7 mouse cellular contexts compared by ENCODE assay signal in genomic region chr11:90390817-90391173, GRCm38 (mm10). TPM values are rescaled to one million over a fixed set of nuclear protein-coding genes. Genes with fewer than 3 reads are reported as not detected.
A peak's percentile ranks its signal among the peaks of the same experiment; 100 is the strongest.
DNase-seq lines count a peak whose midpoint lies in the region; ATAC-seq and TF ChIP-seq lines count a peak whose summit lies in the region.

Gene Hlf (minus strand): TSS chr11:90390895.

- 1% methylated on average over 27 of the region's 40 CpGs for WGBS in embryonic facial prominence, embryonic 13.5 days
- WGBS in heart, adult 2 months = under 1% methylated on average over 40 of the region's 40 CpGs
- 1% methylated on average over 40 of the region's 40 CpGs for WGBS in kidney, adult 2 months
- under 1% methylated on average over 39 of the region's 40 CpGs for WGBS in limb, embryonic 11.5 days
- under 1% methylated on average over 40 of the region's 40 CpGs for WGBS in midbrain, embryonic 13.5 days
- WGBS in small intestine, adult 2 months = under 1% methylated on average over 39 of the region's 40 CpGs

- peak; percentile 25 for TF ChIP-seq CTCF in heart, adult 2 months (IDR thresholded peaks at IDR 0.05)
- no peak for TF ChIP-seq CTCF in kidney, adult 2 months (conservative IDR thresholded peaks at IDR 0.05; ENCODE audit: insufficient read depth, insufficient read length, low read depth, low read length)
- TF ChIP-seq CTCF in small intestine, adult 2 months (IDR thresholded peaks at IDR 0.05; ENCODE audit: extremely low read depth, insufficient read length, insufficient replicate concordance, low read depth, low read length) = no peak

- H3K4me3 ChIP-seq in embryonic facial prominence, embryonic 13.5 days = peak within 1 kb of the TSS; percentile 56
- H3K4me3 ChIP-seq in heart, adult 2 months = peak within 1 kb of the TSS; percentile 64
- peak within 1 kb of the TSS; percentile 88 for H3K4me3 ChIP-seq in kidney, adult 2 months (ENCODE audit: insufficient read depth, low read depth, low read length)
- H3K4me3 ChIP-seq in limb, embryonic 11.5 days (ENCODE audit: low read depth, low read length) = peak within 1 kb of the TSS; percentile 29
- H3K4me3 ChIP-seq in midbrain, embryonic 13.5 days (replicated peaks) = peak within 1 kb of the TSS; percentile 50
- peak within 1 kb of the TSS; percentile 72 for H3K4me3 ChIP-seq in small intestine, adult 2 months (ENCODE audit: low read depth, low read length)

- no peaks in the 10 kb centered on the region for H3K9me3 ChIP-seq in embryonic facial prominence, embryonic 13.5 days
- H3K9me3 ChIP-seq in limb, embryonic 11.5 days (ENCODE audit: control insufficient read depth, low read length) = no peaks in the 10 kb centered on the region
- no peaks in the 10 kb centered on the region for H3K9me3 ChIP-seq in midbrain, embryonic 13.5 days

- no peak within 1 kb of the TSS for H3K27ac ChIP-seq in embryonic facial prominence, embryonic 13.5 days
- H3K27ac ChIP-seq in heart, adult 2 months = peak within 1 kb of the TSS; percentile 56; the same call in 1 of the 2 replicates
- peak within 1 kb of the TSS; percentile 44; the same call in 1 of the 2 replicates for H3K27ac ChIP-seq in kidney, adult 2 months (ENCODE audit: insufficient read depth, low read depth, low read length)
- no peak within 1 kb of the TSS for H3K27ac ChIP-seq in limb, embryonic 11.5 days (replicated peaks; ENCODE audit: low read depth, low read length)
- H3K27ac ChIP-seq in midbrain, embryonic 13.5 days = no peak within 1 kb of the TSS
- peak within 1 kb of the TSS; percentile 32; the same call in 1 of the 2 replicates for H3K27ac ChIP-seq in small intestine, adult 2 months (ENCODE audit: insufficient read depth, low read depth, low read length)

- 0 out of 2 replicates have a peak, but pooled peaks have one; percentile 39 for TF ChIP-seq EP300 in heart, adult 2 months (IDR thresholded peaks at IDR 0.05; ENCODE audit: insufficient read depth, low read depth, low read length)

- H3K4me1 ChIP-seq in embryonic facial prominence, embryonic 13.5 days = peaks cover 35% of the 10 kb centered on the region
- H3K4me1 ChIP-seq in heart, adult 2 months (ENCODE audit: control insufficient read depth, insufficient read depth, low read length) = 0 out of 2 replicates have a peak, but pooled peaks cover 1% of the 10 kb centered on the region
- no peaks in the 10 kb centered on the region; the same call in 1 of the 2 replicates for H3K4me1 ChIP-seq in kidney, adult 2 months (ENCODE audit: control insufficient read depth, insufficient read depth, low read length)
- peaks cover 7% of the 10 kb centered on the region; the same call in 1 of the 2 replicates for H3K4me1 ChIP-seq in limb, embryonic 11.5 days (ENCODE audit: control insufficient read depth, insufficient read depth, low read length)
- peaks cover 30% of the 10 kb centered on the region for H3K4me1 ChIP-seq in midbrain, embryonic 13.5 days (replicated peaks)
- H3K4me1 ChIP-seq in small intestine, adult 2 months (ENCODE audit: control insufficient read depth, insufficient read depth, insufficient read length, low read length) = no peaks in the 10 kb centered on the region; the same call in none of the 2 replicates

- ATAC-seq in embryonic facial prominence, embryonic 13.5 days (ENCODE audit: insufficient number of reproducible peaks, insufficient read depth, low FRiP score, low TSS enrichment, low read depth) = peak; percentile 94
- peak; percentile 94 for ATAC-seq in limb, embryonic 11.5 days (ENCODE audit: insufficient number of reproducible peaks, low FRiP score, low TSS enrichment, low read depth)
- ATAC-seq in midbrain, embryonic 13.5 days = peak; percentile 95

- intact Hi-C loops in heart, adult 2 months (cut with DNase I) = loop anchor here (1.0 to 5.0 kb wide), 4 partner anchors 21 to 74 kb away; no protein-coding TSS in a partner anchor

- peaks cover 47% of the 10 kb centered on the region for H3K27me3 ChIP-seq in embryonic facial prominence, embryonic 13.5 days
- no peaks in the 10 kb centered on the region for H3K27me3 ChIP-seq in heart, adult 2 months (ENCODE audit: control insufficient read depth, insufficient read depth, low read length)
- no peaks in the 10 kb centered on the region for H3K27me3 ChIP-seq in kidney, adult 2 months (replicated peaks; ENCODE audit: control insufficient read depth, insufficient read depth, low read length)
- H3K27me3 ChIP-seq in limb, embryonic 11.5 days (ENCODE audit: control insufficient read depth, insufficient read depth, low read length) = peaks cover 28% of the 10 kb centered on the region
- peaks cover 60% of the 10 kb centered on the region for H3K27me3 ChIP-seq in midbrain, embryonic 13.5 days
- H3K27me3 ChIP-seq in small intestine, adult 2 months (ENCODE audit: control insufficient read depth, insufficient read depth, low read length) = peaks cover 20% of the 10 kb centered on the region

- peaks cover 7% of the 10 kb centered on the region; the same call in 1 of the 2 replicates for H3K36me3 ChIP-seq in embryonic facial prominence, embryonic 13.5 days
- peaks cover 5% of the 10 kb centered on the region; the same call in 1 of the 2 replicates for H3K36me3 ChIP-seq in heart, adult 2 months (ENCODE audit: control insufficient read depth, insufficient read depth, low read length)
- H3K36me3 ChIP-seq in kidney, adult 2 months (ENCODE audit: control insufficient read depth, insufficient read depth, low read length) = peaks cover 2% of the 10 kb centered on the region; the same call in 1 of the 2 replicates
- no peaks in the 10 kb centered on the region for H3K36me3 ChIP-seq in limb, embryonic 11.5 days (ENCODE audit: control insufficient read depth, insufficient read depth, low read length)
- H3K36me3 ChIP-seq in midbrain, embryonic 13.5 days = no peaks in the 10 kb centered on the region
- H3K36me3 ChIP-seq in small intestine, adult 2 months (ENCODE audit: control insufficient read depth, insufficient read depth, low read length) = no peaks in the 10 kb centered on the region

- H3K9ac ChIP-seq in embryonic facial prominence, embryonic 13.5 days = peak within 1 kb of the TSS; percentile 67
- H3K9ac ChIP-seq in heart, adult 2 months (ENCODE audit: low read depth, low read length) = peak within 1 kb of the TSS; percentile 63
- no peak within 1 kb of the TSS for H3K9ac ChIP-seq in limb, embryonic 11.5 days (ENCODE audit: low read length)
- peak within 1 kb of the TSS; percentile 57 for H3K9ac ChIP-seq in midbrain, embryonic 13.5 days (replicated peaks)

- peak; percentile 57 to 71 for DNase-seq in adrenal gland, postnatal 4 days (ENCODE audit: low spot score in 2 of 2)
- DNase-seq in heart, adult 2 months = peak; percentile 92 to 93
- DNase-seq in kidney, adult 2 months = peak; percentile 95
- peak; percentile 93 for DNase-seq in limb, embryonic 11.5 days (ENCODE audit: low spot score)

- peak; percentile 71; the same call in 1 of the 2 replicates for TF ChIP-seq POLR2A in heart, adult 2 months (IDR thresholded peaks at IDR 0.05; ENCODE audit: insufficient read depth, low read depth, low read length)
- no peak for TF ChIP-seq POLR2A in kidney, adult 2 months (IDR thresholded peaks at IDR 0.05; ENCODE audit: low read depth, low read length)
- TF ChIP-seq POLR2A in small intestine, adult 2 months (IDR thresholded peaks at IDR 0.05; ENCODE audit: low read depth, low read length) = no peak

- H3K79me2 ChIP-seq in heart, adult 2 months (replicated peaks; ENCODE audit: control insufficient read depth, insufficient read depth, low read length) = no peaks in the 10 kb centered on the region

- peak within 1 kb of the TSS; percentile 93 for H3K4me2 ChIP-seq in embryonic facial prominence, embryonic 13.5 days
- H3K4me2 ChIP-seq in limb, embryonic 11.5 days (ENCODE audit: low read depth, severe bottlenecking) = peak within 1 kb of the TSS; percentile 86
- peak within 1 kb of the TSS; percentile 80 for H3K4me2 ChIP-seq in midbrain, embryonic 13.5 days (replicated peaks)

RNA-seq across cellular contexts. Expression of gene Hlf, which starts in this region (rescaled TPM):
- 10 to 100 TPM; 17.0 to 18.7 TPM for total RNA-seq in adrenal gland, postnatal 4 days (2021)
- polyA plus RNA-seq in embryonic facial prominence, embryonic 13.5 days (2015; fragmentation: Nextera tagmentation; extraction: Ambion mirVana) = 8.8 and 9.5 TPM in 2 replicates
- total RNA-seq in heart, adult 2 months (2021) = 10 to 100 TPM; 11.0 to 18.2 TPM
- 14.0 and 17.3 TPM in 2 replicates for polyA plus RNA-seq in heart, adult 2 months (2012; rRNA removed)
- polyA plus RNA-seq in kidney, adult 2 months (2012; rRNA removed) = 36.5 and 39.7 TPM in 2 replicates
- polyA plus RNA-seq in limb, embryonic 11.5 days (2014; fragmentation: Nextera tagmentation; extraction: Ambion mirVana) = 0.26 and 0.31 TPM in 2 replicates
- polyA plus RNA-seq in midbrain, embryonic 13.5 days (2015; fragmentation: Nextera tagmentation; extraction: Ambion mirVana) = 4.1 and 4.4 TPM in 2 replicates
- 0.41 and 1.8 TPM in 2 replicates for polyA plus RNA-seq in small intestine, adult 2 months (2012; rRNA removed)

Comparison
In these comparisons a context has a peak if more than half of its experiments do, and no peak if none do; other contexts are left out.
1. Peak in DNase-seq, ATAC-seq, H3K4me3 ChIP-seq and H3K4me2 ChIP-seq in limb, embryonic 11.5 days; RNA of the gene not detected or under 1 TPM.
2. H3K27ac ChIP-seq: peak in heart, adult 2 months (single experiment), kidney, adult 2 months (single experiment) and small intestine, adult 2 months (single experiment); none in embryonic facial prominence, embryonic 13.5 days (single experiment), limb, embryonic 11.5 days (single experiment) and midbrain, embryonic 13.5 days (single experiment).
3. H3K4me3 ChIP-seq: peak in every context shown above with its lines; median percentile 88 in kidney, adult 2 months; 72 in small intestine, adult 2 months; 64 in heart, adult 2 months; 56 in embryonic facial prominence, embryonic 13.5 days; 50 in midbrain, embryonic 13.5 days; 29 in limb, embryonic 11.5 days.
4. Peak in every context shown above with its lines, with median percentiles within 50 percentile points of each other: DNase-seq, ATAC-seq and H3K4me2 ChIP-seq.